Mouse (Mus musculus) spleen, adult 2 months (tissue): Measurements from ENCODE around the gene Miga1.

Source experiments
- CTCF ChIP-seq: fragments of 200-500 bp; IDR thresholded peaks from 2 replicates; pipeline ENCODE4 v1.5.1; 2011; ENCODE audit warnings: mild to moderate bottlenecking, inconsistent platforms; ENCODE audit not compliant: insufficient read depth, insufficient read length, insufficient replicate concordance; ENCODE audit errors: extremely low read depth
- POLR2A ChIP-seq: fragments of 200-500 bp; IDR thresholded peaks from 2 replicates; pipeline ENCODE4 v1.6.1; 2011; ENCODE audit warnings: low read depth, low read length, inconsistent platforms

DNA sequence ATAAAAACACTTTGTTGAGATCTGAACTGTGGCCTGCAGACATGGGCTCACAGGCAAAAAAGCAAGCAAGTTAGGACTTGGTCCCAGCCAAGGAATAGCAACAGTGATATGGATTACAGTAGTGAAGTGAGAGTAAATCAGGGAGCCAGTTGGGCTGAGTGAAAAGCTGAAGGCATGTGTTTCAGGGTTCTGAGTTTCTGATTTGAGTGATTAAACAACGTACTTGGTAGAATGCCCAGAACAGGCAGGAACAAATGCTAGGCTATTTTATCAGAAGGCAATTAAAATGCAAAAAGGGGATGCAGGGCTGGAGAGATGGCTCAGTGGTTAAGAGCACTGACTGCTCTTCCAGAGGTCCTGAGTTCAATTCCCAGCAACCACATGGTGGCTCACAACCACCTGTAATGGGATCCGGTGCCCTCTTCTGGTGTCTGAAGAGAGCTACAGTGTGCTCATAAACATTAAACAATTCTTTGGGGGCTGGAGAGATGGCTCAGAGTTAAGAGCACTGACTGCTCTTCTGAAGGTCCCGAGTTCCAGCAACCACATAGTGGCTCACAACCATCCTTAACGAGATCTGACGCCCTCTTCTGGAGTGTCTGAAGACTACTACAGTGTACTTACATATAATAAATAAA lies 94.8 kb downstream of the Miga1 start:
- TF ChIP-seq POLR2A (no peak), CTCF (no peak)
